8 mouse cellular contexts compared by ENCODE assay signal in genomic region chr3:30968531-30969092, GRCm38 (mm10). TPM values are rescaled to one million over a fixed set of nuclear protein-coding genes. Genes with fewer than 3 reads are reported as not detected.
DNase-seq lines count a peak whose midpoint lies in the region; ATAC-seq and TF ChIP-seq lines count a peak whose summit lies in the region.

No protein-coding gene starts in this region.

- TF ChIP-seq CTCF in heart, adult 2 months (IDR thresholded peaks at IDR 0.05): no peak

- peak overlapping the region; percentile 47; the same call in 1 of the 2 replicates for H3K27ac ChIP-seq in embryonic facial prominence, embryonic 11.5 days (replicated peaks; ENCODE audit: low read depth, low read length)
- H3K27ac ChIP-seq in heart, adult 2 months: peak overlapping the region; percentile 79
- peak overlapping the region; percentile 91 for H3K27ac ChIP-seq in limb, embryonic 15.5 days
- peak overlapping the region; percentile 90 for H3K27ac ChIP-seq in midbrain, embryonic 15.5 days

- peak; percentile 59 to 64 for DNase-seq in B cell, adult 2 months
- DNase-seq in adrenal gland, postnatal 14 days: peak; percentile 73
- DNase-seq in embryonic facial prominence, embryonic 11.5 days (ENCODE audit: low spot score): peak; percentile 60
- peak; percentile 64 to 70 for DNase-seq in heart, adult 2 months
- DNase-seq in kidney, adult 18-20 months: peak; percentile 66
- DNase-seq in spleen, postnatal 36 days (ENCODE audit: low spot score in 2 of 2): peak; percentile 32 to 42

- no peaks in the 10 kb centered on the region; the same call in 1 of the 2 replicates for H3K9me3 ChIP-seq in embryonic facial prominence, embryonic 11.5 days (replicated peaks; ENCODE audit: control insufficient read depth, low read length)
- no peaks in the 10 kb centered on the region for H3K9me3 ChIP-seq in limb, embryonic 15.5 days
- H3K9me3 ChIP-seq in midbrain, embryonic 15.5 days: no peaks in the 10 kb centered on the region

- peak overlapping the region; percentile 64 for H3K4me2 ChIP-seq in embryonic facial prominence, embryonic 11.5 days (ENCODE audit: low read depth, low read length)
- peak overlapping the region; percentile 55 for H3K4me2 ChIP-seq in limb, embryonic 15.5 days
- peak overlapping the region; percentile 51 for H3K4me2 ChIP-seq in midbrain, embryonic 15.5 days

- intact Hi-C loops in heart, adult 2 months (cut with DNase I): loop anchor here (2.0 to 10.0 kb wide), 4 partner anchors 26 to 174 kb away; partner anchors contain the start of genes Prkci and Sec62

- H3K9ac ChIP-seq in embryonic facial prominence, embryonic 11.5 days (replicated peaks; ENCODE audit: low read length): peak overlapping the region; percentile 93
- peak overlapping the region; percentile 93 for H3K9ac ChIP-seq in heart, adult 2 months (ENCODE audit: low read depth, low read length)
- peak overlapping the region; percentile 90 for H3K9ac ChIP-seq in limb, embryonic 15.5 days
- peak overlapping the region; percentile 83 for H3K9ac ChIP-seq in midbrain, embryonic 15.5 days

- no peak for TF ChIP-seq POLR2A in heart, adult 2 months (IDR thresholded peaks at IDR 0.05; ENCODE audit: insufficient read depth, low read depth, low read length)

- ATAC-seq in embryonic facial prominence, embryonic 11.5 days (replicated peaks; ENCODE audit: insufficient number of reproducible peaks, low FRiP score, low TSS enrichment, low read depth): peak; percentile 62; the same call in 1 of the 2 replicates
- ATAC-seq in limb, embryonic 15.5 days (ENCODE audit: insufficient number of reproducible peaks, low FRiP score, low TSS enrichment, low read depth): peak; percentile 52; the same call in 1 of the 2 replicates
- peak; percentile 85 for ATAC-seq in midbrain, embryonic 15.5 days (replicated peaks)

- H3K4me1 ChIP-seq in embryonic facial prominence, embryonic 11.5 days (ENCODE audit: control insufficient read depth, insufficient read depth, low read length): no peaks in the 10 kb centered on the region
- H3K4me1 ChIP-seq in heart, adult 2 months (ENCODE audit: control insufficient read depth, insufficient read depth, low read length): peaks cover 6% of the 10 kb centered on the region
- H3K4me1 ChIP-seq in limb, embryonic 15.5 days: peaks cover 6% of the 10 kb centered on the region
- H3K4me1 ChIP-seq in midbrain, embryonic 15.5 days: peaks cover 16% of the 10 kb centered on the region

- H3K79me2 ChIP-seq in heart, adult 2 months (replicated peaks; ENCODE audit: control insufficient read depth, insufficient read depth, low read length): peaks cover 7% of the 10 kb centered on the region

- H3K36me3 ChIP-seq in embryonic facial prominence, embryonic 11.5 days (replicated peaks; ENCODE audit: control insufficient read depth, insufficient read depth, low read depth, low read length): peaks cover 1% of the 10 kb centered on the region
- peaks cover 14% of the 10 kb centered on the region for H3K36me3 ChIP-seq in heart, adult 2 months (ENCODE audit: control insufficient read depth, insufficient read depth, low read length)
- peaks cover 21% of the 10 kb centered on the region for H3K36me3 ChIP-seq in limb, embryonic 15.5 days
- peaks cover 17% of the 10 kb centered on the region for H3K36me3 ChIP-seq in midbrain, embryonic 15.5 days (replicated peaks)

- no peak for TF ChIP-seq EP300 in heart, adult 2 months (IDR thresholded peaks at IDR 0.05; ENCODE audit: insufficient read depth, low read depth, low read length)

- WGBS in embryonic facial prominence, embryonic 11.5 days: under 1% methylated on average over 54 of the region's 54 CpGs
- WGBS in heart, adult 2 months: under 1% methylated on average over 54 of the region's 54 CpGs
- WGBS in limb, embryonic 15.5 days: under 1% methylated on average over 40 of the region's 54 CpGs
- WGBS in midbrain, embryonic 15.5 days: 1% methylated on average over 54 of the region's 54 CpGs

- peak overlapping the region; percentile 97 for H3K4me3 ChIP-seq in embryonic facial prominence, embryonic 11.5 days (ENCODE audit: low read depth, low read length)
- H3K4me3 ChIP-seq in heart, adult 2 months: peak overlapping the region; percentile 96
- peak overlapping the region; percentile 99 for H3K4me3 ChIP-seq in limb, embryonic 15.5 days
- peak overlapping the region; percentile 81 for H3K4me3 ChIP-seq in midbrain, embryonic 15.5 days

- H3K27me3 ChIP-seq in embryonic facial prominence, embryonic 11.5 days (ENCODE audit: control insufficient read depth, insufficient read depth, low read length): no peaks in the 10 kb centered on the region
- no peaks in the 10 kb centered on the region for H3K27me3 ChIP-seq in heart, adult 2 months (ENCODE audit: control insufficient read depth, insufficient read depth, low read length)
- no peaks in the 10 kb centered on the region for H3K27me3 ChIP-seq in limb, embryonic 15.5 days
- no peaks in the 10 kb centered on the region for H3K27me3 ChIP-seq in midbrain, embryonic 15.5 days (replicated peaks)

RNA-seq across cellular contexts. Expression of gene Phc3, which starts 0.6 kb away (rescaled TPM):
- 27.8 and 31.4 TPM in 2 replicates for total RNA-seq in adrenal gland, postnatal 14 days (2021)
- polyA plus RNA-seq in embryonic facial prominence, embryonic 11.5 days (2014; fragmentation: Nextera tagmentation; extraction: Ambion mirVana): 4.0 and 4.4 TPM in 2 replicates
- 10 to 100 TPM; 14.8 to 17.0 TPM for total RNA-seq in heart, adult 2 months (2021)
- 13.4 and 20.6 TPM in 2 replicates for polyA plus RNA-seq in heart, adult 2 months (2012; rRNA removed)
- 6.5 and 6.7 TPM in 2 replicates for polyA plus RNA-seq in limb, embryonic 15.5 days (2015; fragmentation: Nextera tagmentation; extraction: Ambion mirVana)
- 8.6 TPM in 2 replicates for polyA plus RNA-seq in midbrain, embryonic 15.5 days (2015; fragmentation: Nextera tagmentation; extraction: Ambion mirVana)

RNA-seq across cellular contexts. Expression of gene Prkci, which starts 26.9 kb away (rescaled TPM):
- total RNA-seq in adrenal gland, postnatal 14 days (2021): 50.4 and 53.0 TPM in 2 replicates
- polyA plus RNA-seq in embryonic facial prominence, embryonic 11.5 days (2014; fragmentation: Nextera tagmentation; extraction: Ambion mirVana): 51.4 and 57.1 TPM in 2 replicates
- total RNA-seq in heart, adult 2 months (2021): 10 to 100 TPM in 1 of 2 experiments, 1 to 10 TPM in 1; 7.9 to 13.7 TPM
- polyA plus RNA-seq in heart, adult 2 months (2012; rRNA removed): 6.4 and 13.1 TPM in 2 replicates
- 29.7 and 38.6 TPM in 2 replicates for polyA plus RNA-seq in limb, embryonic 15.5 days (2015; fragmentation: Nextera tagmentation; extraction: Ambion mirVana)
- 24.8 and 27.3 TPM in 2 replicates for polyA plus RNA-seq in midbrain, embryonic 15.5 days (2015; fragmentation: Nextera tagmentation; extraction: Ambion mirVana)

Comparison
In these comparisons a context has a peak if more than half of its experiments do, and no peak if none do; other contexts are left out.
1. Peak in every context shown above with its lines: DNase-seq, ATAC-seq, H3K4me3 ChIP-seq and H3K27ac ChIP-seq.